Mouse (Mus musculus) lung, embryonic 14.5 days (tissue): ENCODE data around the gene Rps16. TPM values are rescaled to one million over a fixed set of nuclear protein-coding genes. Genes with fewer than 3 reads are reported as not detected.
A peak's percentile ranks its signal among the peaks of the same experiment; 100 is the strongest.

ENCODE experiments used
- ATAC-seq: fragments of 200-750 bp; cut with Nextera tagmentation; 2 replicates; pipeline ENCODE4 v1.8.0; 2017; ENCODE audit warnings: mild to moderate bottlenecking, moderate TSS enrichment, moderate library complexity; ENCODE audit not compliant: insufficient read depth
- DNase-seq: peaks from one replicate; pipeline ENCODE4 v3.0.0-alpha.2; 2015
- H3K27ac ChIP-seq: fragments of 300-500 bp; sonication (generic); 2 replicates; pipeline ENCODE4 v1.5.1; 2014; ENCODE audit warnings: low read depth, mild to moderate bottlenecking, moderate library complexity
- H3K27me3 ChIP-seq: fragments of 300-500 bp; sonication (generic); 2 replicates; pipeline ENCODE4 v1.6.1; 2014; ENCODE audit warnings: low read length, control low read depth; ENCODE audit not compliant: insufficient read depth
- H3K36me3 ChIP-seq: fragments of 300-500 bp; sonication (generic); 2 replicates; pipeline ENCODE4 v1.6.1; 2014; ENCODE audit warnings: control low read depth; ENCODE audit not compliant: insufficient read depth
- H3K4me1 ChIP-seq: fragments of 300-500 bp; sonication (generic); 2 replicates; pipeline ENCODE4 v1.6.1; 2014; ENCODE audit warnings: antibody characterized with exemption, control low read depth; ENCODE audit not compliant: insufficient read depth
- H3K4me2 ChIP-seq: fragments of 300-500 bp; sonication (generic); 2 replicates; pipeline ENCODE4 v1.6.1; 2014; ENCODE audit warnings: mild to moderate bottlenecking
- H3K4me3 ChIP-seq: fragments of 300-500 bp; sonication (generic); 2 replicates; pipeline ENCODE4 v1.5.1; 2014; ENCODE audit warnings: low read depth, low read length
- H3K9ac ChIP-seq: fragments of 300-500 bp; sonication (generic); 2 replicates; pipeline ENCODE4 v1.6.1; 2014
- H3K9me3 ChIP-seq: fragments of 300-500 bp; sonication (generic); 2 replicates; pipeline ENCODE4 v1.6.1; 2016; ENCODE audit warnings: low read depth, low read length, control low read depth
- CTCF ChIP-seq: IDR thresholded peaks from 2 replicates; pipeline ENCODE4 v1.5.1; 2016; ENCODE audit warnings: antibody characterized with exemption, low read depth
- WGBS: fragments of 180-500 bp; shearing (Covaris S2); extraction: QIAGEN DNeasy Blood & Tissue Kit; methylation state at CpG from one replicate; pipeline ENCODE4 v1.1.7; 2014; 5-methylcytosine and 5-hydroxymethylcytosine counted together
- polyA plus RNA-seq: library from polyadenylated mRNA; unstranded; fragments of >200 nt; fragmentation: Nextera tagmentation; extraction: Ambion mirVana; gene quantifications from 2 replicates; pipeline ENCODE4 v1.2.1, GENCODE M21; 2014

The Rps16 gene
- polyA plus RNA-seq, 1 experiment from 2014 or later, result 1,324 TPM

- peaks cover 44% of the 10 kb centered on the region for H3K4me1 ChIP-seq
- H3K27me3 ChIP-seq, result no peaks in the 10 kb centered on the region
- peak overlapping the region; percentile 92 for H3K4me2 ChIP-seq
- H3K9ac ChIP-seq, result peak overlapping the region; percentile 85
- peaks cover 11% of the 10 kb centered on the region for H3K36me3 ChIP-seq
- ATAC-seq, result peak; percentile 42; the same call in 1 of the 2 replicates
- H3K9me3 ChIP-seq, result no peaks in the 10 kb centered on the region
- peak overlapping the region; percentile 76 for H3K4me3 ChIP-seq
- peak overlapping the region; percentile 97 for H3K27ac ChIP-seq
- peak; percentile 97 for DNase-seq
- no peak for TF ChIP-seq CTCF
- WGBS, result under 1% methylated on average over 53 of the region's 53 CpGs
Measured at GRCm38 (mm10) chr7:28378769-28379651, 28.6 kb downstream of the Rps16 start.

GRCm38 (mm10) chr7:28380237-28381016, 30.0 kb downstream of the Rps16 start, which contains the start of gene Zfp36:
Gene Zfp36 (minus strand): TSS chr7:28380253.
- 44% methylated on average over 17 of the region's 17 CpGs for WGBS
- no peak for TF ChIP-seq CTCF
- peaks cover 44% of the 10 kb centered on the region for H3K4me1 ChIP-seq

GRCm38 (mm10) chr7:28381017-28381790, 30.8 kb downstream of the Rps16 start:
- DNase-seq (peak; percentile 83), ATAC-seq (peak; percentile 24)
- peak overlapping the region; percentile 60 for H3K9ac ChIP-seq
- TF ChIP-seq CTCF, result no peak
- peak overlapping the region; percentile 35 for H3K4me3 ChIP-seq
- peaks cover 41% of the 10 kb centered on the region for H3K4me1 ChIP-seq
- H3K27me3 ChIP-seq, result no peaks in the 10 kb centered on the region
- H3K4me2 ChIP-seq, result peak overlapping the region; percentile 68
- 5% methylated on average over 30 of the region's 30 CpGs for WGBS
- H3K27ac ChIP-seq, result peak overlapping the region; percentile 100
- no peaks in the 10 kb centered on the region for H3K9me3 ChIP-seq
- peaks cover 17% of the 10 kb centered on the region for H3K36me3 ChIP-seq

More at GRCm38 (mm10) chr7:28380237-28381016, 30.0 kb downstream of the Rps16 start, which contains the start of gene Zfp36:
- Histone ChIP-seq H3K27ac (peak within 1 kb of the TSS; percentile 100), H3K9ac (peak within 1 kb of the TSS; percentile 85), H3K27me3 (no peaks in the 10 kb centered on the region), H3K36me3 (peaks cover 11% of the 10 kb centered on the region), H3K4me3 (peak within 1 kb of the TSS; percentile 76), H3K4me2 (peak within 1 kb of the TSS; percentile 92), H3K9me3 (no peaks in the 10 kb centered on the region)
- DNase-seq, result no peak
- ATAC-seq, result no peak

- no peak for TF ChIP-seq CTCF
- DNase-seq (peak; percentile 94), ATAC-seq (peak; percentile 70)
- peak overlapping the region; percentile 100 for H3K27ac ChIP-seq
- no peaks in the 10 kb centered on the region for H3K9me3 ChIP-seq
- H3K27me3 ChIP-seq, result no peaks in the 10 kb centered on the region
- H3K4me1 ChIP-seq, result peaks cover 41% of the 10 kb centered on the region
- WGBS, result under 1% methylated on average over 18 of the region's 20 CpGs
- peak overlapping the region; percentile 60 for H3K9ac ChIP-seq
- peak overlapping the region; percentile 35 for H3K4me3 ChIP-seq
- peaks cover 18% of the 10 kb centered on the region for H3K36me3 ChIP-seq
- peak overlapping the region; percentile 68 for H3K4me2 ChIP-seq
Measured at GRCm38 (mm10) chr7:28381938-28382337, 31.5 kb downstream of the Rps16 start.

GRCm38 (mm10) chr7:28382347-28382951, 32.0 kb downstream of the Rps16 start:
- no peaks in the 10 kb centered on the region for H3K9me3 ChIP-seq
- WGBS, result 41% methylated on average over 10 of the region's 12 CpGs
- peak overlapping the region; percentile 60; the same call in 1 of the 2 replicates for H3K9ac ChIP-seq
- peak overlapping the region; percentile 100 for H3K27ac ChIP-seq
- H3K4me1 ChIP-seq, result peaks cover 36% of the 10 kb centered on the region
- peak overlapping the region; percentile 35 for H3K4me3 ChIP-seq
- peak overlapping the region; percentile 68 for H3K4me2 ChIP-seq
- peak; percentile 42 for DNase-seq
- ATAC-seq, result no peak
- peaks cover 15% of the 10 kb centered on the region for H3K36me3 ChIP-seq
- TF ChIP-seq CTCF, result no peak
- no peaks in the 10 kb centered on the region for H3K27me3 ChIP-seq

GRCm38 (mm10) chr7:28382981-28383396, 32.5 kb downstream of the Rps16 start:
- H3K4me1 ChIP-seq, result peaks cover 31% of the 10 kb centered on the region
- peak overlapping the region; percentile 35; the same call in 1 of the 2 replicates for H3K4me3 ChIP-seq
- peak overlapping the region; percentile 26 for H3K9ac ChIP-seq
- H3K27ac ChIP-seq, result peak overlapping the region; percentile 100
- peak; percentile 37 for DNase-seq
- no peak for ATAC-seq
- WGBS, result 43% methylated on average over 11 of the region's 11 CpGs
- no peaks in the 10 kb centered on the region for H3K27me3 ChIP-seq
- H3K36me3 ChIP-seq, result peaks cover 13% of the 10 kb centered on the region
- TF ChIP-seq CTCF, result no peak
- peak overlapping the region; percentile 68 for H3K4me2 ChIP-seq
- no peaks in the 10 kb centered on the region for H3K9me3 ChIP-seq
